Mouse (Mus musculus): Measurements from ENCODE around the gene Map4k2. TPM values are rescaled to one million over a fixed set of nuclear protein-coding genes. Genes with fewer than 3 reads are reported as not detected.

Gene Map4k2
- polyA plus RNA-seq, 1 experiment from 2014 or later: 11.3 TPM

DNA sequence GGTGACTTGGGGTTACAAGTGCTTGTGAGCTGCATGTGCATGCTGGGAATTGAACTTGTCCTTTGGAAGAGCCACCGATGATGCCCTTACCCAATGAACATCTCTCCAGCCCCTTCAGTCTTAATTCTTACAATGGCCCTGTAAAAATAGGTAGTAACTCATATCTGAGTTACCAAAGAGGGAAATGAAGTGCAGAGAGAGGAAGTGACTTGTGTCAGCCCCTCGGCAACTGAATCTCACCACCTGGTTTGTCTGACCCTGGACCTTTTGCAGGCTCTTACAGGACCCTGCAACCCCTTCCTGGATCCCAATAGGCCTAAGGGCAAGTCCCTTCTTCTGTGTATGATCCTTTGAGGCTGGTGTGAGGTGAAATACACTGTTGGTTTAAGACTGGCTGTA, 11.2 kb downstream of the Map4k2 start:
- 91% methylated on average over 2 of the region's 2 CpGs for WGBS
- H3K27me3 ChIP-seq: no peaks in the 10 kb centered on the region
- no peak overlapping the region for H3K4me2 ChIP-seq
- no peaks in the 10 kb centered on the region for H3K9me3 ChIP-seq (replicated peaks)
- ATAC-seq: no peak
- no peak overlapping the region for H3K27ac ChIP-seq
- no peak overlapping the region for H3K9ac ChIP-seq
- peaks cover 47% of the 10 kb centered on the region for H3K36me3 ChIP-seq (ENCODE audit: poor library complexity, severe bottlenecking)
- H3K4me1 ChIP-seq: no peaks in the 10 kb centered on the region; the same call in 1 of the 2 replicates
- H3K4me3 ChIP-seq: no peak overlapping the region

DNA sequence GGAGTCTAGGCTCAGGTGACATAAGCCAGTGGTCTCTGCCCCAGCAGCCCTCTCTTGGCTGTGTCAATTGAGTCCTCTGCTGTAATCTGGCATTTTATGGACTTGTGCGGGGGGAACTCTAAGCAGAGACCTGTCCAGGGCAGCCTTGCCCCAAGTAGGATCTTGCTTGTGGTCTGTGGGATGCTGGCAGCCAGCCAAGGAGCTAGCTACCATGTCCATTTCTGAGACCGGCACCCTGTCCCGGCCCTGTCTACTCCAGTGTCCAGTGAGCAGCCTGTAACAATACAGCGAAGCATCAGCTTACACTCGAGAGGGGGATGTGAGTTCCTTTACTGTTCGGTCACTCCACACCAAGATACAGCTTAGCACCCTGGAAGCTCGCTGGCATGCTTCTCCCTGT, 13.1 kb downstream of the Map4k2 start:
- ATAC-seq: no peak
- H3K4me3 ChIP-seq: no peak overlapping the region
- no peak overlapping the region for H3K4me2 ChIP-seq
- no peak overlapping the region for H3K27ac ChIP-seq
- WGBS: 88% methylated on average over 7 of the region's 7 CpGs
- H3K36me3 ChIP-seq (ENCODE audit: poor library complexity, severe bottlenecking): peaks cover 30% of the 10 kb centered on the region
- no peaks in the 10 kb centered on the region for H3K27me3 ChIP-seq
- no peak overlapping the region for H3K9ac ChIP-seq
- H3K4me1 ChIP-seq: no peaks in the 10 kb centered on the region; the same call in 1 of the 2 replicates
- H3K9me3 ChIP-seq (replicated peaks): no peaks in the 10 kb centered on the region

DNA sequence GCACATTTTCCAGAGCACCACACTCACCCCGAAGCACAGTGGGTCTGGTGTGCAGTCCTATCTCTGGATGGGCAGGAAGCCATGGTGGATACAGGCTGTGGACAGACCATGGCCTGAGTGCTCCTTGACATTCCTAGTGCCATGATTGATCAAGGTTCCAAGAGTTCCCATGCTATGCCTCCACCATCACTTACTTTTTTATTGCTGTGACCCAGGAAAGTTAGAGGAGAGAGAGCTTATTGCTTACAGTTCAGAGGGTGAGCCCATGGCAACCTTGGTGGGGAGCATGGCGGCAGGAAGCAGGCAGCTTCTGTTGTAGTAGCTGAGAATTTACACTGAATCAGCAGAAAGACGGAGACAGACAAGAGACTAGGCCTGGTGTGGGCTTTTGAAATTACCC, 20.4 kb downstream of the Map4k2 start:
- 95% methylated on average over 3 of the region's 3 CpGs for WGBS
- peaks cover 17% of the 10 kb centered on the region for H3K36me3 ChIP-seq (ENCODE audit: poor library complexity, severe bottlenecking)
- H3K27ac ChIP-seq: no peak overlapping the region
- H3K4me2 ChIP-seq: no peak overlapping the region
- H3K9ac ChIP-seq: no peak overlapping the region
- no peak for ATAC-seq
- H3K4me1 ChIP-seq: peaks cover 25% of the 10 kb centered on the region
- H3K4me3 ChIP-seq: no peak overlapping the region
- H3K9me3 ChIP-seq (replicated peaks): no peaks in the 10 kb centered on the region
- no peaks in the 10 kb centered on the region for H3K27me3 ChIP-seq

DNA sequence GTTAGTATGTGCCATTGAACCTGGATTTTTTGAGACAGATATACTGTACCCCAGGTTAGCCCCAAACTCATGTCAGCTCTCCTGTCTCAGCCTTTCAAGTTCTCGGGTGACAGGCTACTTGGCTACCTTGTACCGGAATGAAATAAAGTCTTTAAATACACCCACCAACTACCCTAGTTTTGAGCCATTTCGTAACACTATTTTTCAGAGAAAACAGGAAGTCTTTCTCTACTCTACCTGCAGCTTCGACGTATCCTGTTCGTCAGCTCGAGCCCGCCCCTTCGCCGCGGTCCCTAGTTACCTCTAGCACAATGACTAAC, 22.1 kb downstream of the Map4k2 start:
- Histone ChIP-seq H3K36me3 (ENCODE audit: poor library complexity, severe bottlenecking) (peaks cover 34% of the 10 kb centered on the region), H3K9me3 (replicated peaks) (no peaks in the 10 kb centered on the region), H3K4me1 (peaks cover 38% of the 10 kb centered on the region), H3K4me3 (peak overlapping the region; percentile 98), H3K27ac (peak overlapping the region; percentile 99), H3K9ac (peak overlapping the region; percentile 99), H3K4me2 (peak overlapping the region; percentile 93), H3K27me3 (no peaks in the 10 kb centered on the region)
- WGBS: under 1% methylated on average over 11 of the region's 11 CpGs
- ATAC-seq: no peak

DNA sequence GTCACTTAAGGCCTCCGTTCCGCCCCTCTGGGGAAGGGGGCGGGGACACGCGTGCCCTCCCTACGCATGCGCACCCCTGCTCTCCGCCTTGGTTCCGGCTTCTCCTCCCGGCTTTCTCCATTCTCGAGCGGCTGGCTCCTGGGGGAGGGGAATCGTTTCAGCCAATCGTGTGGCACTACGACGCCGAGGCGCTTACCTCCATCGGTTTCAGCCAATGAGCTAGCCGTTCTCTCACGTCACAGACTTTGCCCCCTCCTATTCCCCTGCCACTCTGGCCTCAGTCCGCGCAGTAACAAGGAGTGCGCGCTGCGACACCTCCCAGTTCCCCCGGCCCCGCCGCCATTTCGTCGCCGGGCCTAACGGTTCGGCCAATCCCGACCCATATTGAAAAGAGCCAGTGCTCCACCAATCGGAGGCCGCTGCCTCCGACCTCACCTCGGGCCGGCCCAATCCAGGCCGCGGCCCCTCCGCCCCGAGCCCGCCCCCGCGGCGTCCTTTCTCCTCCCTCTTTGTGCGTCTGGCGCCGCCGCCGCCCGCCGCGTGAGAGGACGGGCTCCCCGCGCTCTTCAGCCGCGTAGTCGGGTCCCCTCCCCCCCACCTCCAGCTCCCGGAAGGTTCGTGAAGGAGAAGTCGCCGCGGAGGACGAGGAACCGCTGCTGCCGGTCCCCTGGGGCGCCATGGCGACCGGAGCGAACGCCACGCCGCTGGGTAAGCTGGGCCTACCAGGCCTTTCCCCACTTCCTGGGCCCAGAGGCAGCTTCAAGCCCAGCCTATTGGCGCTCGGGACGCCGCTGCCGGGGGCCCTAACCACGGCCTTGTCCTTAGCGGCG, 22.7 kb downstream of the Map4k2 start, which contains the start of gene Sf1:
Sf1 (plus strand) TSS at position 280 of the 830 bp plus-strand sequence.
- under 1% methylated on average over 65 of the region's 85 CpGs for WGBS
- Histone ChIP-seq H3K4me3 (peak within 1 kb of the TSS; percentile 98), H3K9ac (peak within 1 kb of the TSS; percentile 99), H3K4me2 (peak within 1 kb of the TSS; percentile 93), H3K36me3 (ENCODE audit: poor library complexity, severe bottlenecking) (peaks cover 40% of the 10 kb centered on the region), H3K27ac (peak within 1 kb of the TSS; percentile 99), H3K9me3 (replicated peaks) (no peaks in the 10 kb centered on the region), H3K27me3 (no peaks in the 10 kb centered on the region), H3K4me1 (peaks cover 38% of the 10 kb centered on the region)
- peak; percentile 98 for ATAC-seq

DNA sequence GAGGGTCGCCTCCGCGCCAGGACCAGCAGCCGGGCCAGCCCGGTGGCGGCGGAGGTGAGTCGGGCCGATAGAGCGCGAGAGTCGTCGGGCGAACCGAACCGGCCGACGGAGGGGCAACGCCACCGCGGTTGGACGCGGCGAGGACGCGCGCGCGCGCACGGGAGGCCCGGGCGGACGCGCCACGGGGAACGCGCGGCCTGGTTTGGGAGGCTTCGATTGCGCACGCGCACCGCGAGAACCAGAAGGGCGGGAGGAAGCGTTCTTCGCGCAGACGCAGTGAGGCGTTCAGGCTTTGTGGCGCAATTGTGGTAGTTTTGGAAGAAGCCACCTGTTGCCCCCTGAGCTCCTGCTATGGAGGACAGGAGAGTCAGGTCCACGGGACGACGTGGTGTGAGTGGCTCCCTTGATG, 23.4 kb downstream of the Map4k2 start:
- WGBS: under 1% methylated on average over 55 of the region's 55 CpGs
- H3K4me2 ChIP-seq: peak overlapping the region; percentile 93
- peak overlapping the region; percentile 99 for H3K27ac ChIP-seq
- peaks cover 38% of the 10 kb centered on the region for H3K4me1 ChIP-seq
- peak overlapping the region; percentile 98 for H3K4me3 ChIP-seq
- H3K27me3 ChIP-seq: no peaks in the 10 kb centered on the region
- peaks cover 45% of the 10 kb centered on the region for H3K36me3 ChIP-seq (ENCODE audit: poor library complexity, severe bottlenecking)
- ATAC-seq: no peak
- peak overlapping the region; percentile 99 for H3K9ac ChIP-seq
- H3K9me3 ChIP-seq (replicated peaks): no peaks in the 10 kb centered on the region

DNA sequence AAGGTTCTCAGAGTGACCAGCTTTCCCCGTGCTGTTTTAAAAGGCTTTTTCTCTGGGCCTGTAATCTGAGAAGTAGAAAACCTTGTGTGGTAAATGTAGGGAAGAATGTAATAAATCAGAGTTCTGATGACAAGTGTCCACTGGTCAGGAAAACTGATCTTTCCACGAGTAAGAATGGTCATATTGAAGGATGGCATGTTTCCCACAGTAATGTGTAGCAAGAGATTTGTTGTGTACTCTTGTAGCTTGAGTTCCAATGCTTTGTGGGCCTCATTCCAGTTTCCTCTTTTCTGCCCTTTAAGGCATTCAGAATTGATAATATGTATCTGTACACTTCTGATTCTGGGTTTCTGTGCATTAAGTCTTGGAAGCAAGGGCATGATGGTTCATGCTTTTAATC, 23.9 kb downstream of the Map4k2 start:
- H3K4me1 ChIP-seq: peaks cover 38% of the 10 kb centered on the region
- H3K27ac ChIP-seq: no peak overlapping the region
- no peaks in the 10 kb centered on the region for H3K27me3 ChIP-seq
- ATAC-seq: no peak
- WGBS: 3% methylated on average over 2 of the region's 2 CpGs
- peak overlapping the region; percentile 98 for H3K4me3 ChIP-seq
- H3K9ac ChIP-seq: peak overlapping the region; percentile 99
- peaks cover 51% of the 10 kb centered on the region for H3K36me3 ChIP-seq (ENCODE audit: poor library complexity, severe bottlenecking)
- H3K9me3 ChIP-seq (replicated peaks): no peaks in the 10 kb centered on the region
- H3K4me2 ChIP-seq: peak overlapping the region; percentile 93

DNA sequence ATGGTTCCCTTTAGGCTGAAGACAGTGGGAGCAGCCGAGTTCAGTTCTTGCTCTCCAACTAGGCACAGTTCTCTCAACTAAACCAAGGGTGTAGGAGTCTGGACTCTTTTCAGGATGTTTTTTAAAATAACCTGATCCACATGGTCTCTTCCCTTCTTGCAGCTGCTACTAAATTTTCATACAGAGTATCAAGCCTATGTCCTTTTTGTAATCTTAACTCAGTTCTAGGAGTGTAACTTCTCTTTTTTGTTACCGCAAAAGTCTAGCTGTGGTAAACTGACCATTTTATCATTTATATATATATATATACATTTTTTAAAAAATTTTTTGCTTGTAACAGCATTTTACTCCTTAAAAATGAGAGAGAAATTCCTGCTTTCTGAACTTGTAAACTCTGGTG, 29.2 kb downstream of the Map4k2 start:
- Histone ChIP-seq H3K36me3 (ENCODE audit: poor library complexity, severe bottlenecking) (peaks cover 97% of the 10 kb centered on the region), H3K9me3 (replicated peaks) (no peaks in the 10 kb centered on the region), H3K4me1 (peaks cover 24% of the 10 kb centered on the region), H3K27me3 (no peaks in the 10 kb centered on the region), H3K9ac (no peak overlapping the region), H3K4me2 (no peak overlapping the region), H3K27ac (no peak overlapping the region), H3K4me3 (no peak overlapping the region)
- WGBS: 96% methylated on average over 2 of the region's 2 CpGs
- ATAC-seq: no peak

DNA sequence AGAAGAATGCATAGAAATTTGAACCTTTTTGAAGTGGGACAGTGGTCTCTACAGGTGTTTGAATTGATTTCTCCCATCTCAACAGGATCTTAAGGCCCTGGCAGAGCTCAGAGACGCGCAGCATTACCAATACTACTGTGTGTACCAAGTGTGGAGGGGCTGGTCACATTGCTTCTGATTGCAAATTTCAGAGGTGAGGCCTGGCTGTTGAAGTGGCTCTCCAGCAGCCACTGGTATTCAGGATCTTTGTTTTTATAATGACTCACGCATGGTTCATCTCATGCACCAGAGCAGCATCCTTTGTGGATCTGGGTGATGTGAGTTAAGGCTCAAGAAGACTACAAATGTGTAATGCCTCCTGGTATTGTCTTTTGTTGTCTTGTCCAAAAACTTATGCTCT, 31.5 kb downstream of the Map4k2 start:
- Histone ChIP-seq H3K9me3 (replicated peaks) (no peaks in the 10 kb centered on the region), H3K27ac (no peak overlapping the region), H3K4me2 (no peak overlapping the region), H3K36me3 (ENCODE audit: poor library complexity, severe bottlenecking) (peaks cover 98% of the 10 kb centered on the region), H3K27me3 (no peaks in the 10 kb centered on the region), H3K4me3 (no peak overlapping the region), H3K9ac (no peak overlapping the region), H3K4me1 (peaks cover 4% of the 10 kb centered on the region)
- no peak for ATAC-seq
- 94% methylated on average over 3 of the region's 3 CpGs for WGBS

DNA sequence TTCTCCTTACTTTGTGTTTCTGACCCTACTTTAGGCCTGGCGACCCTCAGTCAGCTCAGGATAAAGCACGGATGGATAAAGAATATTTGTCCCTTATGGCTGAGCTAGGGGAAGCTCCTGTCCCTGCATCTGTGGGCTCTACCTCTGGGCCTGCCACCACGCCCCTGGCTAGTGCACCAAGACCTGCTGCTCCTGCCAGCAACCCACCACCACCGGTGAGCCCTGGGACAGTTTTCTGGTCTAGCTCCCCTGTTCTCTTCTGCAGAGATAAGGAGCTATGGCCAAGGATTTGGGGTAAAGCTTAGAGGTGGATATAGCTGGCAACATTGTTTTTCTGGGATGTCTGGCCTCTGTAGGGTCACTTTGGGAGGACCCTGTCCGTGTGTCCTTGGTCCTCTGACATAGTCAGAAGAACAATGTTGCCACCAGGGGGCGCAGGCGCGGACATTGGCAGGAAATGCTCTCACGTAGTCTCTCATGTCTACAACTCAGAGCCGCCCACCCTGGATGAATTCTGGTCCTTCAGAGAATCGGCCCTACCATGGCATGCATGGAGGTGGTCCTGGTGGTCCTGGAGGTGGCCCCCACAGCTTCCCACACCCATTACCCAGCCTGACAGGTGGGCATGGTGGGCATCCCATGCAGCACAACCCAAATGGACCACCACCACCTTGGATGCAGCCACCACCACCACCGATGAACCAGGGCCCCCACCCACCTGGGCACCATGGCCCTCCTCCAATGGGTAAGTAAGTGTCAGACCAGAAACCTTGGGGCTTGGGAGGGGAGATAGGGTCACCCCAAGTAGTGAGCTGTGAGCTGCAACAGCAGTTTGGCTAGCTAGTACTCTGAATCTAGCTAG, 32.8 kb downstream of the Map4k2 start:
- H3K36me3 ChIP-seq (ENCODE audit: poor library complexity, severe bottlenecking): peaks cover 98% of the 10 kb centered on the region
- peak; percentile 19; the same call in 1 of the 2 replicates for ATAC-seq
- 0 out of 2 replicates have a peak, but pooled peaks cover 7% of the 10 kb centered on the region for H3K4me1 ChIP-seq
- H3K9ac ChIP-seq: no peak overlapping the region
- WGBS: 71% methylated on average over 12 of the region's 12 CpGs
- no peaks in the 10 kb centered on the region for H3K27me3 ChIP-seq
- H3K9me3 ChIP-seq (replicated peaks): no peaks in the 10 kb centered on the region
- no peak overlapping the region for H3K4me2 ChIP-seq
- H3K27ac ChIP-seq: no peak overlapping the region
- H3K4me3 ChIP-seq: no peak overlapping the region

DNA sequence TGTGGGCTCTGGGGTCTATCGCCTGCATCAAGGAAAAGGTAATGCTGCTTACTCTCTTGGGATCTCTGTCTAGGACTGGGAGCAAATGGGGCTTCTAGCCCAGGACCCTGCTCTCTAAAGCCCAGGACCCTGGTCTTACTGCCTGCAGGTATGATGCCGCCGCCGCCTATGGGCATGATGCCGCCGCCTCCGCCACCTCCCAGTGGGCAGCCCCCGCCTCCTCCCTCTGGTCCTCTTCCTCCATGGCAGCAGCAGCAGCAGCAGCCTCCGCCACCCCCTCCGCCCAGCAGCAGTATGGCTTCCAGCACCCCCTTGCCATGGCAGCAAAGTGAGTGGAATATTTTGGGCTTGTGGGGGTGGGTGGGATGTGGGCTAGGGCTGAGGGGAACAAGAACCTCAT, 33.6 kb downstream of the Map4k2 start:
- Histone ChIP-seq H3K9me3 (replicated peaks) (no peaks in the 10 kb centered on the region), H3K9ac (no peak overlapping the region), H3K27ac (no peak overlapping the region), H3K36me3 (ENCODE audit: poor library complexity, severe bottlenecking) (peaks cover 100% of the 10 kb centered on the region), H3K4me2 (no peak overlapping the region), H3K4me1 (0 out of 2 replicates have a peak, but pooled peaks cover 7% of the 10 kb centered on the region), H3K4me3 (no peak overlapping the region), H3K27me3 (no peaks in the 10 kb centered on the region)
- no peak for ATAC-seq
- WGBS: 95% methylated on average over 10 of the region's 10 CpGs
